Mouse (Mus musculus) thymus, adult 2 months (tissue): ENCODE data around the gene Pycr2.

Experiments
- CTCF ChIP-seq: fragments of 200-500 bp; IDR thresholded peaks from 2 replicates; pipeline ENCODE4 v1.5.1; 2012; ENCODE audit warnings: mild to moderate bottlenecking, control low read depth, low read length, moderate library complexity, borderline replicate concordance; ENCODE audit not compliant: control insufficient read depth, poor library complexity, insufficient read depth; ENCODE audit errors: extremely low read depth
- POLR2A ChIP-seq: fragments of 200-500 bp; IDR thresholded peaks from 2 replicates; pipeline ENCODE4 v1.6.1; 2012; ENCODE audit warnings: mild to moderate bottlenecking, low read length, control low read depth, moderate library complexity; ENCODE audit not compliant: control insufficient read depth, poor library complexity, insufficient read depth; ENCODE audit errors: extremely low read depth

GRCm38 (mm10) chr1:180903666-180904038 is 441 bp upstream of the Pycr2 start:
- TF ChIP-seq CTCF (no peak), POLR2A (no peak)
